Mouse (Mus musculus): ENCODE data around the gene Elof1. TPM values are rescaled to one million over a fixed set of nuclear protein-coding genes. Genes with fewer than 3 reads are reported as not detected.

Gene Elof1
- polyA plus RNA-seq, 1 experiment from 2014 or later = 190 TPM

Small RNA genes lying within 50 kb of the gene (microRNA-seq; reads per million reads assigned to microRNA genes)
- not detected for gene Mir7084

Other genes starting within 250 kb of the Elof1 start
- 41.4 and 42.7 TPM in 2 replicates for gene Rab3d, start 199.0 kb downstream of the Elof1 start, polyA plus RNA-seq (2014; fragmentation: Nextera tagmentation; extraction: Ambion mirVana)
- 4.9 and 6.3 TPM in 2 replicates for gene Ccdc159, start 189.7 kb downstream of the Elof1 start, polyA plus RNA-seq (2014; fragmentation: Nextera tagmentation; extraction: Ambion mirVana)
- 60.7 and 62.4 TPM in 2 replicates for gene Tmem205, start 189.6 kb downstream of the Elof1 start, polyA plus RNA-seq (2014; fragmentation: Nextera tagmentation; extraction: Ambion mirVana)
- gene Plppr2, start 180.1 kb downstream of the Elof1 start, polyA plus RNA-seq (2014; fragmentation: Nextera tagmentation; extraction: Ambion mirVana) = 8.5 and 9.9 TPM in 2 replicates
- gene Swsap1, start 161.4 kb downstream of the Elof1 start, polyA plus RNA-seq (2014; fragmentation: Nextera tagmentation; extraction: Ambion mirVana) = 8.9 and 10.4 TPM in 2 replicates
- 6.4 and 6.7 TPM in 2 replicates for gene Epor, start 153.7 kb downstream of the Elof1 start, polyA plus RNA-seq (2014; fragmentation: Nextera tagmentation; extraction: Ambion mirVana)
- gene Rgl3, start 127.7 kb downstream of the Elof1 start, polyA plus RNA-seq (2014; fragmentation: Nextera tagmentation; extraction: Ambion mirVana) = 4.9 and 5.5 TPM in 2 replicates
- gene Ccdc151, start 114.5 kb downstream of the Elof1 start, polyA plus RNA-seq (2014; fragmentation: Nextera tagmentation; extraction: Ambion mirVana) = 0.63 and 0.72 TPM in 2 replicates
- gene Prkcsh, start 114.4 kb downstream of the Elof1 start, polyA plus RNA-seq (2014; fragmentation: Nextera tagmentation; extraction: Ambion mirVana) = 82.8 and 91.0 TPM in 2 replicates
- gene Elavl3, start 65.1 kb downstream of the Elof1 start, polyA plus RNA-seq (2014; fragmentation: Nextera tagmentation; extraction: Ambion mirVana) = 5.6 and 5.7 TPM in 2 replicates
- not detected in 2 replicates for gene Gm49318, start 45.9 kb downstream of the Elof1 start, polyA plus RNA-seq (2014; fragmentation: Nextera tagmentation; extraction: Ambion mirVana)
- 11.4 and 14.5 TPM in 2 replicates for gene Zfp653, start 45.8 kb downstream of the Elof1 start, polyA plus RNA-seq (2014; fragmentation: Nextera tagmentation; extraction: Ambion mirVana)
- gene Ecsit, start 31.7 kb downstream of the Elof1 start, polyA plus RNA-seq (2014; fragmentation: Nextera tagmentation; extraction: Ambion mirVana) = 35.4 and 39.0 TPM in 2 replicates
- gene Cnn1, start 18.0 kb downstream of the Elof1 start, polyA plus RNA-seq (2014; fragmentation: Nextera tagmentation; extraction: Ambion mirVana) = 443 and 466 TPM in 2 replicates
- gene Acp5, start 18.5 kb upstream of the Elof1 start, polyA plus RNA-seq (2014; fragmentation: Nextera tagmentation; extraction: Ambion mirVana) = 10.7 and 10.8 TPM in 2 replicates
- gene Pigyl, start 39.7 kb upstream of the Elof1 start, polyA plus RNA-seq (2014; fragmentation: Nextera tagmentation; extraction: Ambion mirVana) = 92.9 and 94.3 TPM in 2 replicates
- gene Zfp872, start 70.9 kb upstream of the Elof1 start, polyA plus RNA-seq (2014; fragmentation: Nextera tagmentation; extraction: Ambion mirVana) = 1.4 and 1.7 TPM in 2 replicates
- gene Zfp809, start 108.5 kb upstream of the Elof1 start, polyA plus RNA-seq (2014; fragmentation: Nextera tagmentation; extraction: Ambion mirVana) = 37.2 and 40.7 TPM in 2 replicates
- gene Zfp599, start 142.7 kb upstream of the Elof1 start, polyA plus RNA-seq (2014; fragmentation: Nextera tagmentation; extraction: Ambion mirVana) = 5.4 and 5.9 TPM in 2 replicates
- gene Zfp810, start 190.5 kb upstream of the Elof1 start, polyA plus RNA-seq (2014; fragmentation: Nextera tagmentation; extraction: Ambion mirVana) = 21.1 and 22.7 TPM in 2 replicates

Measured in stomach, embryonic 14.5 days (tissue).